Mouse (Mus musculus) liver, embryonic 14.5 days (tissue): ENCODE results near the gene Abcc4. TPM values are rescaled to one million over a fixed set of nuclear protein-coding genes. Genes with fewer than 3 reads are reported as not detected.

Source experiments
- ATAC-seq: fragments of 200-750 bp; cut with Nextera tagmentation; 2 replicates; pipeline ENCODE4 v1.8.0; 2017; ENCODE audit warnings: moderate number of reproducible peaks, mild to moderate bottlenecking, moderate library complexity; ENCODE audit not compliant: insufficient read depth
- DNase-seq, 3 experiments: peaks; one replicate each; pipeline ENCODE4 v3.0.0-alpha.2; 2012 to 2013; ENCODE audit warnings: low read depth in 3 of 3, low spot score in 3 of 3
- H3K27ac ChIP-seq: fragments of 300-500 bp; sonication (generic); 2 replicates; pipeline ENCODE4 v1.5.1; 2014; ENCODE audit warnings: moderate library complexity, mild to moderate bottlenecking, control low read depth, inconsistent platforms
- H3K27me3 ChIP-seq: fragments of 300-500 bp; sonication (generic); 2 replicates; pipeline ENCODE4 v1.6.1; 2014; ENCODE audit warnings: mild to moderate bottlenecking, low read length, moderate library complexity; ENCODE audit not compliant: control insufficient read depth, insufficient read depth
- H3K36me3 ChIP-seq: fragments of 300-500 bp; sonication (generic); replicated peaks from 2 replicates; pipeline ENCODE4 v1.6.1; 2014; ENCODE audit warnings: low read depth; ENCODE audit not compliant: control insufficient read depth, insufficient read depth
- H3K4me1 ChIP-seq, 2 experiments: fragments of 200-500 bp in 1 of 2; fragments of 300-500 bp in 1 of 2; sonication (generic) in 1 of 2; replicated peaks; 2 replicates each; pipeline ENCODE4 v1.6.1; 2012 to 2014; ENCODE audit warnings: antibody characterized with exemption in 1 of 2, inconsistent platforms in 1 of 2, low read length in 1 of 2; ENCODE audit not compliant: control insufficient read depth in 2 of 2, insufficient read depth in 2 of 2
- H3K4me2 ChIP-seq: fragments of 300-500 bp; sonication (generic); 2 replicates; pipeline ENCODE4 v1.6.1; 2014; ENCODE audit warnings: low read depth, mild to moderate bottlenecking, control low read depth, moderate library complexity
- H3K4me3 ChIP-seq, 2 experiments: fragments of 200-500 bp in 1 of 2; fragments of 300-500 bp in 1 of 2; sonication (generic) in 1 of 2; 2 replicates each; pipeline ENCODE4 v1.5.1; 2012 to 2014; ENCODE audit warnings: low read depth in 2 of 2, low read length in 2 of 2, mild to moderate bottlenecking in 2 of 2, control low read depth in 1 of 2, inconsistent platforms in 1 of 2, moderate library complexity in 1 of 2; ENCODE audit not compliant: insufficient read depth in 1 of 2
- H3K9ac ChIP-seq: fragments of 300-500 bp; sonication (generic); replicated peaks from 2 replicates; pipeline ENCODE4 v1.6.1; 2014; ENCODE audit warnings: mild to moderate bottlenecking, control low read depth, moderate library complexity
- H3K9me3 ChIP-seq: fragments of 300-500 bp; sonication (generic); 2 replicates; pipeline ENCODE4 v1.6.1; 2016; ENCODE audit warnings: low read length, mixed read lengths; ENCODE audit not compliant: control insufficient read depth
- CTCF ChIP-seq: IDR thresholded peaks from 2 replicates; pipeline ENCODE4 v1.5.1; 2016; ENCODE audit warnings: antibody characterized with exemption, low read depth, control low read depth
- EP300 ChIP-seq: IDR thresholded peaks from 2 replicates; pipeline ENCODE4 v1.6.1; 2016; ENCODE audit warnings: antibody characterized with exemption, low read depth
- WGBS: fragments of 180-500 bp; shearing (Covaris S2); extraction: QIAGEN DNeasy Blood & Tissue Kit; methylation state at CpG from one replicate; pipeline ENCODE4 v1.1.7; 2014; ENCODE audit not compliant: insufficient replicate concordance; 5-methylcytosine and 5-hydroxymethylcytosine counted together
- microRNA-seq: library from miRNA; unstranded; fragments of <30 nt; microRNA quantifications from one replicate; pipeline ENCODE4, GENCODE M21; 2016
- polyA plus RNA-seq, 2 experiments: library from polyadenylated mRNA; depleted of rRNA in 1 of 2; stranded (reverse) in 1 of 2; unstranded in 1 of 2; fragments of >200 nt; fragmentation: Nextera tagmentation in 1 of 2; extraction: Ambion mirVana in 1 of 2; gene quantifications; 2 replicates each; pipeline versions ENCODE4 v1.2.1 to v1.2.3; 2012 to 2014

Abcc4 gene
- polyA plus RNA-seq, 2 experiments = 1.4 to 1.9 TPM

DNA sequence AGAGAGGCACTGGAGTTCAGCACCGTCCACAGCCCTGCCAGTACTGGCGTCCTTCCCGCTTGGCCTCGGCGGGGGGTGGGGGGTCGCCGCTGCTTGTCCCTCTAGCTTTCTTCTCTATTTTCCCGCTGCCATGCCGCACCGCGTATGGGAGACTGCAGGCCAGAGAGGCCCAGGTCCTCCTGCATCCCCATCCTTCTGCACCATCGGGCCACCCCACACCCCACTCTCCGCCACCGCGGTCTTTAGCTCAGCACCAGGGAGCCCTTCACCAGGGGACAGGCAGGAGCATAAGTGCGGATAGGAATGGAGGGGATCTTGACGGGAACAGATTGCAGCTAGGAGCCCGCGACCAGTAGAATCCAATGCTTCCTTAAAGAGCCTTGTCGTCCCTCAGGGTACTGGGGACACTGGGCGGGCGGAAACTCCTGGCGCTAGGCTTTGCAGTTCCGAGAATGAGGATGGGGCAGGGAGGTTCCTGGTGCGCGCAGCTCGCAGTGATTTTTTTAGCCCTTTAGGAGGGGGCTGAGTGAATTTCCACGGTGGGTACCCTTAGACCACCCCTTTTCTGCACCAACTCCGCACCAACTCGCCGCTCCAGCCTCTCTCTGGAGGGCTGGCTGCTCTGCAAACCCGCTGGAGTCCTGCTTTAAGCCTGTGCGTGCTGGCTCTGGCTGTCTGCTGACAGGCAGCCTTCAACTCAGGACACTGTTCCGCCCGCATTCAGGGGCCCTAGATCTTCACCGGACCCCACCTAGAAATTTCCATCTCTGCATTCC is 268.7 kb downstream of the Abcc4 start:
- Histone ChIP-seq H3K27ac (no peak overlapping the region), H3K36me3 (no peaks in the 10 kb centered on the region), H3K9ac (no peak overlapping the region), H3K27me3 (peaks cover 47% of the 10 kb centered on the region), H3K4me1 (no peaks in the 10 kb centered on the region), H3K4me3 (no peak overlapping the region; a peak in 1 of 4 replicates), H3K9me3 (no peaks in the 10 kb centered on the region), H3K4me2 (peak overlapping the region; percentile 25)
- WGBS = under 1% methylated on average over 36 of the region's 36 CpGs
- no peak for ATAC-seq
- DNase-seq = no peak
- TF ChIP-seq CTCF = no peak
- TF ChIP-seq EP300 = no peak

DNA sequence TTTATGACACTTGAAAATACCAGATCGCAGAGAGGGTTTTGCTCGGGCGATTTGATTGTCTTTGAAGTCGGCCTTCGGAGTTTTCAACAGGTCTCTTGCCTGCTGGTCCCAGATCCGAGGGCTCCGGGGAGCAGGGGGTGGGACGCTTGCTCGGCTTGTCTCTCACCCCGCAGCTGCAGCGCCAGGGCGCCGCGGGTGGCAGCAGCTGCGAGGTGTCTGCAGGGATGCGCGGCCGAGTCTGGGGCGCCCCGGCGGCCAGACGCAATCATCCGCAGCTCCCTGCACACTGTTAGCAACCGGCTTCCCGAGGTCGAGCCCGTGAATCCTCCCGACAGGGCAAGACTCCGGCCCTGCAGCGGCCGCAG is 269.2 kb downstream of the Abcc4 start:
- Histone ChIP-seq H3K27ac (no peak overlapping the region), H3K9ac (no peak overlapping the region), H3K4me2 (peak overlapping the region; percentile 25), H3K4me3 (no peak overlapping the region), H3K9me3 (no peaks in the 10 kb centered on the region), H3K4me1 (no peaks in the 10 kb centered on the region), H3K36me3 (no peaks in the 10 kb centered on the region), H3K27me3 (peaks cover 47% of the 10 kb centered on the region)
- no peak for DNase-seq
- ATAC-seq = no peak
- WGBS = 0% methylated on average over 27 of the region's 31 CpGs
- TF ChIP-seq EP300 (no peak), CTCF (no peak)

DNA sequence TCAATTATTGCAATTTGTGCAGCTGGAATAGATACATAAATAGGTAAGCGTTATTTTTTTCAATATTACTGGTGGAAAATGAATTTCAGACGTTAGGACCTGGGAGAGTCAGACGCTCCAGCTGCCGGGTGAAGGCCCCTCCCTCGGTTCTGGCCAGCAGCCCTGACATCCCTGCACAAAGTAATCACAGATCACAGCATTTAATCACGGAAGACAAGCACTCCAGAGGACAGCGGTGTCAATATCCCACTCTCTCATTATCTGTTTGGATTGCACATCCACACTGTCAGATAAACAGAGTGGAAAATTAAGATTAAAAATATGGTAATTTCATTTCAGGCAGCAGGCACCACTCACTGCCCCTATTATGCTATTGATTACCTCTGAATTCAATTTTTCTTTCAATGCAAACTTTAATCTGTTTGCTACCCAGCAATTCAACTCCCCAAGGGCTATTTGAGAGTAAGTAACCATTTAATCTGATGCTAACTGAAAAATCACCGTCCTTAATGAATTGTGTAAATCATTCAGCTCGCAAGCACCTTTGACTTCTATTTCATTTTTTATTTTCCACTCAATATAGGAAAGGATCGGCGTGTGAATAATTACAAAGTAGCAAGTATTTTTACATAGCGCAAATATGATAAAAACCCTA is 270.2 kb downstream of the Abcc4 start:
- DNase-seq (no peak), ATAC-seq (no peak)
- Histone ChIP-seq H3K36me3 (no peaks in the 10 kb centered on the region), H3K4me1 (no peaks in the 10 kb centered on the region), H3K9me3 (no peaks in the 10 kb centered on the region), H3K4me2 (no peak overlapping the region), H3K27ac (no peak overlapping the region), H3K4me3 (no peak overlapping the region), H3K27me3 (peaks cover 47% of the 10 kb centered on the region), H3K9ac (no peak overlapping the region)
- 33% methylated on average over 12 of the region's 12 CpGs for WGBS
- TF ChIP-seq EP300 (no peak), CTCF (no peak)

DNA sequence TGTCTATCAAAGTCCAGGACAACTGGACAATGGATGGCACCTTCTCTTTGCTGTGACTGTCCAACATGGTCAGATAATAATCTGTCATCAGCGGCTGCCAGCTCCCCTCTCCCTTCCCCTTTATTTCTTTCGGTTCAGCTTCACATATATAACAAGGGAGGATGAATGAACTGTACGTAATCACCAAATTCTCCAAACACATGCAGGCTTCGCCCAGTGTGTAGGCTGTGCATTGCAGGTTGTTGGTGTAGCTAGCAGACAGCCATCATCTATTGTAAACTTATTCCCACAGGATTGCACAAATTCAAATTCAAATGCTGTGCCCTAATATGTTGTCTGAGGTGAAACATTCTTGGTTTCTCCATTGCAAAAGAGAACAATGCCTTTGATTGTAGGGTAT is 271.2 kb downstream of the Abcc4 start:
- Histone ChIP-seq H3K9ac (no peak overlapping the region), H3K4me1 (no peaks in the 10 kb centered on the region), H3K4me2 (no peak overlapping the region), H3K4me3 (no peak overlapping the region), H3K27ac (no peak overlapping the region), H3K36me3 (no peaks in the 10 kb centered on the region), H3K9me3 (no peaks in the 10 kb centered on the region), H3K27me3 (peaks cover 47% of the 10 kb centered on the region)
- 48% methylated on average over 4 of the region's 4 CpGs for WGBS
- DNase-seq = no peak
- no peak for ATAC-seq
- TF ChIP-seq EP300 (no peak), CTCF (no peak)

DNA sequence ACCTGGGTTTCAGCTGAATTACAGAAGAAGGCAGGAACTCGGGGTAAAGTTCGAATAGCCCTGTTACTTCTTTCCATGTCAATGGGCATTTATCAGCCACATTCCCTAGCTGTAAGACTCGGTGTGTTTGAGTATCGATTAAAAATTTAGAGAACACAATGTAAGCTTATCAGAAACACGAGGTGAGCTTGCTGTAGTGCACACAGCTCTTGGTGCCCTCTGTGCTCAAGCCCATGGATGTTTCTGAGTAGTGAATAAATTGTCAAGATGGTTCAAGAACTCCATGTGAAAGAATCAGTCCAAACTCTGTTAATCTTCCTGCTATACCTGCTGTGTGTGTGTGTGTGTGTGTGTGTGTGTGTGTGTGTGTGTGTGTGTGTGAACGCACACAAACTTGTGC is 272.2 kb downstream of the Abcc4 start:
- H3K9ac ChIP-seq = no peak overlapping the region
- 51% methylated on average over 6 of the region's 6 CpGs for WGBS
- no peaks in the 10 kb centered on the region for H3K4me1 ChIP-seq
- TF ChIP-seq CTCF = no peak
- TF ChIP-seq EP300 = no peak
- H3K36me3 ChIP-seq = no peaks in the 10 kb centered on the region
- DNase-seq (no peak), ATAC-seq (no peak)
- H3K4me3 ChIP-seq = no peak overlapping the region
- no peak overlapping the region for H3K27ac ChIP-seq
- H3K4me2 ChIP-seq = no peak overlapping the region
- no peaks in the 10 kb centered on the region for H3K9me3 ChIP-seq
- peaks cover 39% of the 10 kb centered on the region for H3K27me3 ChIP-seq

Small RNA genes lying within 50 kb of the gene (microRNA-seq; reads per million reads assigned to microRNA genes)
- gene Mir6391 = not detected

Other genes starting within 250 kb of the Abcc4 start
- gene Cldn10, start 81.7 kb upstream of the Abcc4 start, polyA plus RNA-seq (2012; rRNA removed) = 0.05 and 0.06 TPM in 2 replicates
- gene Cldn10, start 81.7 kb upstream of the Abcc4 start, polyA plus RNA-seq (2014; fragmentation: Nextera tagmentation; extraction: Ambion mirVana) = 0.45 and 0.51 TPM in 2 replicates
- 1.0 and 1.5 TPM in 2 replicates for gene Dzip1, start 219.2 kb upstream of the Abcc4 start, polyA plus RNA-seq (2012; rRNA removed)
- 1.4 and 1.9 TPM in 2 replicates for gene Dzip1, start 219.2 kb upstream of the Abcc4 start, polyA plus RNA-seq (2014; fragmentation: Nextera tagmentation; extraction: Ambion mirVana)
- gene Dnajc3, start 231.8 kb upstream of the Abcc4 start, polyA plus RNA-seq (2012; rRNA removed) = 8.0 and 12.7 TPM in 2 replicates
- gene Dnajc3, start 231.8 kb upstream of the Abcc4 start, polyA plus RNA-seq (2014; fragmentation: Nextera tagmentation; extraction: Ambion mirVana) = 28.3 and 29.7 TPM in 2 replicates